Mouse (Mus musculus): Measurements from ENCODE around the gene Zfhx3.
A peak's percentile ranks its signal among the peaks of the same experiment; 100 is the strongest.

The Zfhx3 gene

DNA sequence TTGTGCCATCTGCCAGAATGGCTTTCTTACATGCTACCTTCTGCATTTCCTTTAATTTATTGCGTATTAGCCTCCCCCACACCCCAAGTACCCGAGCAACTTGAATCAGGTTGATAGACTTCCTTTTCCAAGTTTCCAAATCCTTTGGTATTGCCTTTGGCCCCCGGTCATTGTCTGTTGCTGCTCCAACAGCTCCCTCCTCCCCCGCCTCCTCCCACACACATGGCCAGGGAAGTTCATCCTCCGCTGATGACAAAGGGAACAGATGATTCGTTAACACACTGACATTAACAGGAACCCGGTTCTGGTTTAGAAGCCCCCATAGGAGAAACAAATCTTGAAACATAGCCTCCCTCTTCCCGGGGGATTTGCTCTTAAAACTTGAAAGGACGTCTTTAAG lies 917.5 kb downstream of the Zfhx3 start:
- DNase-seq (ENCODE audit: low spot score) = no peak

- DNase-seq (ENCODE audit: low spot score) = no peak
These were observed 921.0 kb downstream of the Zfhx3 start for GRCm38 (mm10) chr8:108863440-108863839.

GRCm38 (mm10) chr8:108866430-108866829 lies 924.0 kb downstream of the Zfhx3 start:
- DNase-seq (ENCODE audit: low spot score) = no peak

GRCm38 (mm10) chr8:108867482-108868258 lies 925.2 kb downstream of the Zfhx3 start:
- no peak for DNase-seq (ENCODE audit: low spot score)

- no peak for DNase-seq (ENCODE audit: low spot score)
These were observed 926.0 kb downstream of the Zfhx3 start for GRCm38 (mm10) chr8:108868259-108869090.

DNA sequence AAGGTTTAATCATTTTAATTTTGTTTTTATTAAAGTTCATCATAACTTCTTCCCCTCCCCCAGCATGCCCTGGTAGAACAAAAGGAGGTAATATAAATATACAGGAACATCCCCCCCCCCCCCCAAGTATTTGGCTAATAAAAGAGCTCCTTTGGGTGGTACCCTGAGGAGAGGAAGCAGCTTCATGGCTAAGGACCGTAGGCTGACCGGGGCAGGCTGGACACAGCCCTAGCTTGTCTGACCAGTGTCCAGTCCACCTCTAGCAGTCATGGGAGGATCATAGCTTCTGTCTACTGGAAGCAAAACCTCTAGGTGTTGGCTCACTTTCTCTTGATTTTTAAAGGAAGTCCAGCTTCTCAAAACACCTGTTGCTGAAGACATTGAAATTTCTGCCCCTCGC lies 927.0 kb downstream of the Zfhx3 start:
- DNase-seq (ENCODE audit: low spot score) = no peak

- no peak for DNase-seq (ENCODE audit: low spot score)
These were observed 927.5 kb downstream of the Zfhx3 start for GRCm38 (mm10) chr8:108869935-108870334.

GRCm38 (mm10) chr8:108870371-108870770 lies 927.9 kb downstream of the Zfhx3 start:
- DNase-seq (ENCODE audit: low spot score) = no peak

GRCm38 (mm10) chr8:108875722-108876121 lies 933.3 kb downstream of the Zfhx3 start:
- no peak for DNase-seq (ENCODE audit: low spot score)

DNA sequence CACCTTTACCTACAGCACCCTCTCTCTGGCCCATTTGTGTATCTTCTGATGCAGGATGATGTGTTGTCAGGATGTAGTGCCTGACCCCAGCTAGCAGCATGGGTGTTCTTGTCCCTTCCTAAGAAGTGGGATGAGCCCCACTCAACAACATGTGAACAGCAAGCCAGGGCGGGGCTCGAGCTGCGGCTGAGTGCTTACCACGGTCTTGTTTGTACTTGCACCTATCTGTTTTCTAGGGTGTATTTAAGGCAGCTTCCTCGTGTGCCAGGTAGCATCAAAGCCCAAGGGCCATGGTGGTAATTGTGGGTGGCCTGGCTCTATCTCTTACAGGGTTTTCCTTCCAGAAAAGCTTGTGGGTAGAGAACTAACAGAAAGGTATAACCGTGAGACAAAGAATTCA lies 937.7 kb downstream of the Zfhx3 start:
- DNase-seq (ENCODE audit: low spot score) = no peak

GRCm38 (mm10) chr8:108881336-108881735 lies 938.9 kb downstream of the Zfhx3 start:
- DNase-seq (ENCODE audit: low spot score) = no peak

- no peak for DNase-seq (ENCODE audit: low spot score)
These were observed 939.6 kb downstream of the Zfhx3 start for GRCm38 (mm10) chr8:108882073-108882472.

DNA sequence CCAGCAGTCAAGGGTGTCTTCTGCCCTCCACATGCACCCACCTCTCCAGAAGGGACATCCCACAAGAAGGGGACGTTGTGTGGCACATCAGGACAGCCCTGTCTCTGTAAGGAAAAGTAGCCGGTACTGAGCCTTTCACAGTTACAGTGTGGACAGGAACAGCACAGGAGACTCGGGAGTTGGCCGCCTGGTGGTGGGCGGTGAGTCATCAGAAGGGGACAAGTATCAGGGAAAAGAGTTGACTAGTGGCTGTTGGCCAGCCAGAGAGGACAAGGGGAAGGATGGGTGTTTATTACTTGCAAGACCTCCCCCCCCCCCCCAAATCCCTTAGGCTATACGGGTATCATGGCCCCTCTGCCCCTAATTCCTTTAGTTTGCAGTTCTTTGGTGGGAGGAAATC lies 940.9 kb downstream of the Zfhx3 start:
- DNase-seq (ENCODE audit: low spot score) = no peak

GRCm38 (mm10) chr8:108884947-108885346 lies 942.5 kb downstream of the Zfhx3 start:
- DNase-seq (ENCODE audit: low spot score) = no peak

- peak; percentile 38 for DNase-seq (ENCODE audit: low spot score)
These were observed 943.0 kb downstream of the Zfhx3 start for GRCm38 (mm10) chr8:108885450-108885849.

GRCm38 (mm10) chr8:108885861-108886260 lies 943.4 kb downstream of the Zfhx3 start:
- DNase-seq (ENCODE audit: low spot score) = peak; percentile 39

DNA sequence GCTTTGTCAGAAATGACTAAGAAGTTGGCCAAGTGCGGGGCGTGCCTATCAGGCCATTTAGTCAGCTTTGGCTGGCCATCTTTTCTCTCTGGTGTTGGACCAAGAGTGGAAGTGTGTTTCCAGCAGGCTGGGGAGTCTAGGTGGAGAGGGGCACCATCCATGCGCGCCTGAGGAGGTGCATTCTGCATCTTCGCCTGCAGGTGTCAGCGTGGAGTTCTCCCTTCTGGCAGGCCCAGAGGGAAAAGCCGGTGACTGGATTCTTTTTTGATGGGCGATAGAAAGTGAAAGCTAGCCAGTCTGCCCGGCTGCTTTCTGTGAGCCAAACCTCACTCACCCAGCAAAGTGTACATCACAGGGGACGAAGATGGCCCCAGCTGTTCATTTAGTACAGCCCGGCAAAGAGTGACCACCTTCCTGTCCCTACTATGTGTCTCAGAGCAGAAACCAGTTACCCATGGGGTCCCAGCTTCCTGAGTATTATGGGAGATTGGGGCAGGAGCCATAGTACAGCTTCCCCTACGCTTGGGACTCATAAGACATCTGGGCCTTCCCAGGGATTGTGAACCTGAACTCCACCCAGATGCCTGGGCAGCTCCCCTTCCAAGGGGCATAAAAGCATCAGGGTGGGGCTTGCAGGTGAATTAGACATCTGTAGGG lies 944.3 kb downstream of the Zfhx3 start:
- peak; percentile 89 for DNase-seq (ENCODE audit: low spot score)

- DNase-seq (ENCODE audit: low spot score) = no peak
These were observed 944.8 kb downstream of the Zfhx3 start for GRCm38 (mm10) chr8:108887256-108887615.

- DNase-seq (ENCODE audit: low spot score) = no peak
These were observed 945.4 kb downstream of the Zfhx3 start for GRCm38 (mm10) chr8:108887890-108888289.

DNA sequence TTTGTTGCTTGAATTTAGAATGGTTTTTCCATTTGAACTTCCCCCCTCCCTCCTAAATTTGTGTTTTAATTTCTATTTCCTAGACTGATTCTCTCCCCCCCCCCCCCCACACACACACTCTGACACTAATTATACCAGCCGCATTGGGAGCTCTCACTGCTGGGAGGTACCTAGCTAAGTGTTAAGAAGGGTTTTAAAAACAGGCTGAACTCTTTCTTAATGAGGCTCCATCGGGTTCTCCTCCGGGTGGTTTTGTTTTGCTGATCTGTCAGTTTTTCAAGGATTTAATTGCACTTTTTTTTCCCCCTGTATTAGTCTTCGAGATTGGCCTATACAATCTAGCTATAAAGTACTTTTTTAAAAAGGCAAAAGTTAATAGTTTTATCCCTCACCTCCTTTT lies 946.5 kb downstream of the Zfhx3 start:
- DNase-seq (ENCODE audit: low spot score) = no peak

- DNase-seq (ENCODE audit: low spot score) = no peak
These were observed 947.0 kb downstream of the Zfhx3 start for GRCm38 (mm10) chr8:108889406-108889805.

DNA sequence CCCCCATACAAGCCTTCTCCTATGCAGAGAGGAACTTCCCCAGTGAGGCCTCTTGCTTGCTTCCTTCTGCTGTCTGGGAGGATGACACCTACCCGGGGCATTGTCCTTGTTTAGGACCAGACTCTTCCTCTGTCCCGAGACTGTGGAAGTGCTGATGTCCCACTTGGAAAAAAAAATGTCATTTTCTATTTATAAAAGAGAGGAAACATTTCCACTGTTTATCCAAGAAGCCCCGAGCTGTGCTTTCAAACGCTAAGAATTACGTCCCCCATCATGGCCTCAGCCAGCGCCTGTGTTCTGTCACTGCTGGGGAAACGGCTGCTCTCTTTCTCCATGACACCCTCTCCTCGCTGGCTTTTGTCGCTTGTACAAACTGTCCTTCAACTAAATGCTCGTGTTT lies 951.8 kb downstream of the Zfhx3 start:
- no peak for DNase-seq (ENCODE audit: low spot score)

Data from embryo, embryonic 10 days (tissue).